Mouse (Mus musculus): ENCODE data around the gene Tnfsf13. TPM values are rescaled to one million over a fixed set of nuclear protein-coding genes. Genes with fewer than 3 reads are reported as not detected.

Gene Tnfsf13
- polyA plus RNA-seq, 1 experiment = 6.9 TPM

GRCm38 (mm10) chr11:69662213-69662966, 23.2 kb downstream of the Tnfsf13 start, which contains the start of gene Mpdu1:
Gene Mpdu1, minus strand, starts transcription at chr11:69662642.
- Histone ChIP-seq H3K36me3 (ENCODE audit: control insufficient read depth, insufficient read depth, low read length) (peaks cover 18% of the 10 kb centered on the region), H3K4me1 (ENCODE audit: control insufficient read depth, insufficient read depth, insufficient read length, low read length) (peaks cover 7% of the 10 kb centered on the region), H3K27ac (ENCODE audit: insufficient read depth, low read depth, low read length) (peak within 1 kb of the TSS; percentile 98), H3K27me3 (ENCODE audit: control insufficient read depth, insufficient read depth, low read length) (no peaks in the 10 kb centered on the region), H3K4me3 (ENCODE audit: low read depth, low read length) (peak within 1 kb of the TSS; percentile 72)
- WGBS = under 1% methylated on average over 48 of the region's 48 CpGs
- TF ChIP-seq POLR2A (IDR thresholded peaks at IDR 0.05; ENCODE audit: low read depth, low read length) (peak; percentile 95), CTCF (IDR thresholded peaks at IDR 0.05; ENCODE audit: extremely low read depth, insufficient read length, insufficient replicate concordance, low read depth, low read length) (no peak)

- peak overlapping the region; percentile 72 for H3K4me3 ChIP-seq (ENCODE audit: low read depth, low read length)
- WGBS = 18% methylated on average over 3 of the region's 3 CpGs
- no peaks in the 10 kb centered on the region for H3K27me3 ChIP-seq (ENCODE audit: control insufficient read depth, insufficient read depth, low read length)
- peaks cover 21% of the 10 kb centered on the region for H3K36me3 ChIP-seq (ENCODE audit: control insufficient read depth, insufficient read depth, low read length)
- peak overlapping the region; percentile 98 for H3K27ac ChIP-seq (ENCODE audit: insufficient read depth, low read depth, low read length)
- H3K4me1 ChIP-seq (ENCODE audit: control insufficient read depth, insufficient read depth, insufficient read length, low read length) = peaks cover 7% of the 10 kb centered on the region
- TF ChIP-seq CTCF (IDR thresholded peaks at IDR 0.05; ENCODE audit: extremely low read depth, insufficient read length, insufficient replicate concordance, low read depth, low read length) (no peak), POLR2A (IDR thresholded peaks at IDR 0.05; ENCODE audit: low read depth, low read length) (no peak)
These were observed 24.2 kb downstream of the Tnfsf13 start for GRCm38 (mm10) chr11:69661221-69661881.

- WGBS = 83% methylated on average over 15 of the region's 15 CpGs
- no peak overlapping the region for H3K4me3 ChIP-seq (ENCODE audit: low read depth, low read length)
- H3K36me3 ChIP-seq (ENCODE audit: control insufficient read depth, insufficient read depth, low read length) = peaks cover 35% of the 10 kb centered on the region
- peaks cover 3% of the 10 kb centered on the region; the same call in 1 of the 2 replicates for H3K4me1 ChIP-seq (ENCODE audit: control insufficient read depth, insufficient read depth, insufficient read length, low read length)
- no peaks in the 10 kb centered on the region for H3K27me3 ChIP-seq (ENCODE audit: control insufficient read depth, insufficient read depth, low read length)
- no peak for TF ChIP-seq POLR2A (IDR thresholded peaks at IDR 0.05; ENCODE audit: low read depth, low read length)
- no peak; the same call in 1 of the 2 replicates for TF ChIP-seq CTCF (IDR thresholded peaks at IDR 0.05; ENCODE audit: extremely low read depth, insufficient read length, insufficient replicate concordance, low read depth, low read length)
- no peak overlapping the region for H3K27ac ChIP-seq (ENCODE audit: insufficient read depth, low read depth, low read length)
These were observed 28.1 kb downstream of the Tnfsf13 start for GRCm38 (mm10) chr11:69657462-69657881.

- Histone ChIP-seq H3K4me3 (ENCODE audit: low read depth, low read length) (no peak overlapping the region), H3K27me3 (ENCODE audit: control insufficient read depth, insufficient read depth, low read length) (no peaks in the 10 kb centered on the region), H3K27ac (ENCODE audit: insufficient read depth, low read depth, low read length) (no peak overlapping the region), H3K36me3 (ENCODE audit: control insufficient read depth, insufficient read depth, low read length) (peaks cover 41% of the 10 kb centered on the region), H3K4me1 (ENCODE audit: control insufficient read depth, insufficient read depth, insufficient read length, low read length) (peaks cover 3% of the 10 kb centered on the region; the same call in 1 of the 2 replicates)
- peak; percentile 74; the same call in 1 of the 2 replicates for TF ChIP-seq CTCF (IDR thresholded peaks at IDR 0.05; ENCODE audit: extremely low read depth, insufficient read length, insufficient replicate concordance, low read depth, low read length)
- TF ChIP-seq POLR2A (IDR thresholded peaks at IDR 0.05; ENCODE audit: low read depth, low read length) = no peak; the same call in 1 of the 2 replicates
- WGBS = 75% methylated on average over 10 of the region's 10 CpGs
These were observed 28.7 kb downstream of the Tnfsf13 start for GRCm38 (mm10) chr11:69656617-69657461.

- no peaks in the 10 kb centered on the region for H3K4me1 ChIP-seq (ENCODE audit: control insufficient read depth, insufficient read depth, insufficient read length, low read length)
- H3K36me3 ChIP-seq (ENCODE audit: control insufficient read depth, insufficient read depth, low read length) = peaks cover 48% of the 10 kb centered on the region
- H3K27ac ChIP-seq (ENCODE audit: insufficient read depth, low read depth, low read length) = no peak overlapping the region
- WGBS = 57% methylated on average over 5 of the region's 5 CpGs
- H3K4me3 ChIP-seq (ENCODE audit: low read depth, low read length) = no peak overlapping the region
- no peaks in the 10 kb centered on the region for H3K27me3 ChIP-seq (ENCODE audit: control insufficient read depth, insufficient read depth, low read length)
- no peak for TF ChIP-seq CTCF (IDR thresholded peaks at IDR 0.05; ENCODE audit: extremely low read depth, insufficient read length, insufficient replicate concordance, low read depth, low read length)
- no peak for TF ChIP-seq POLR2A (IDR thresholded peaks at IDR 0.05; ENCODE audit: low read depth, low read length)
These were observed 29.5 kb downstream of the Tnfsf13 start for GRCm38 (mm10) chr11:69656065-69656455.

- no peaks in the 10 kb centered on the region for H3K27me3 ChIP-seq (ENCODE audit: control insufficient read depth, insufficient read depth, low read length)
- H3K4me1 ChIP-seq (ENCODE audit: control insufficient read depth, insufficient read depth, insufficient read length, low read length) = no peaks in the 10 kb centered on the region
- TF ChIP-seq CTCF (IDR thresholded peaks at IDR 0.05; ENCODE audit: extremely low read depth, insufficient read length, insufficient replicate concordance, low read depth, low read length) (peak; percentile 68), POLR2A (IDR thresholded peaks at IDR 0.05; ENCODE audit: low read depth, low read length) (no peak)
- 53% methylated on average over 34 of the region's 34 CpGs for WGBS
- no peak within 1 kb of the TSS for H3K4me3 ChIP-seq (ENCODE audit: low read depth, low read length)
- peaks cover 54% of the 10 kb centered on the region for H3K36me3 ChIP-seq (ENCODE audit: control insufficient read depth, insufficient read depth, low read length)
- H3K27ac ChIP-seq (ENCODE audit: insufficient read depth, low read depth, low read length) = no peak within 1 kb of the TSS
These were observed 30.1 kb downstream of the Tnfsf13 start, which contains the start of gene Sox15 for GRCm38 (mm10) chr11:69655264-69656064. Gene Sox15, plus strand, starts transcription at chr11:69655314.

Measured in small intestine, adult 2 months (tissue).